Mouse (Mus musculus): Measurements from ENCODE around the gene Elf2. TPM values are rescaled to one million over a fixed set of nuclear protein-coding genes. Genes with fewer than 3 reads are reported as not detected.

Elf2 gene
- 20.0 and 24.1 TPM in 2 replicates for polyA plus RNA-seq (2012; ENCODE audit: insufficient read depth, insufficient read length, missing spikeins)

- Histone ChIP-seq H3K4me3 (ENCODE audit: insufficient read depth, low read depth, low read length) (peak within 1 kb of the TSS; percentile 100), H3K27ac (replicated peaks; ENCODE audit: low read depth, low read length) (peak within 1 kb of the TSS; percentile 92), H3K4me1 (ENCODE audit: control insufficient read depth, insufficient read depth, insufficient read length, low read length) (peaks cover under 1% of the 10 kb centered on the region; the same call in 1 of the 2 replicates)
Measured at GRCm38 (mm10) chr3:51340552-51341267, at the start of gene Elf2. Gene Elf2, minus strand, starts transcription at chr3:51340663.

GRCm38 (mm10) chr3:51388904-51389303 is 48.4 kb upstream of the Elf2 start:
- Histone ChIP-seq H3K4me1 (ENCODE audit: control insufficient read depth, insufficient read depth, insufficient read length, low read length) (no peaks in the 10 kb centered on the region), H3K27ac (replicated peaks; ENCODE audit: low read depth, low read length) (no peak overlapping the region), H3K4me3 (ENCODE audit: insufficient read depth, low read depth, low read length) (no peak overlapping the region)

GRCm38 (mm10) chr3:51387868-51388381 is 47.5 kb upstream of the Elf2 start:
- Histone ChIP-seq H3K4me1 (ENCODE audit: control insufficient read depth, insufficient read depth, insufficient read length, low read length) (no peaks in the 10 kb centered on the region), H3K4me3 (ENCODE audit: insufficient read depth, low read depth, low read length) (no peak overlapping the region), H3K27ac (replicated peaks; ENCODE audit: low read depth, low read length) (no peak overlapping the region)

DNA sequence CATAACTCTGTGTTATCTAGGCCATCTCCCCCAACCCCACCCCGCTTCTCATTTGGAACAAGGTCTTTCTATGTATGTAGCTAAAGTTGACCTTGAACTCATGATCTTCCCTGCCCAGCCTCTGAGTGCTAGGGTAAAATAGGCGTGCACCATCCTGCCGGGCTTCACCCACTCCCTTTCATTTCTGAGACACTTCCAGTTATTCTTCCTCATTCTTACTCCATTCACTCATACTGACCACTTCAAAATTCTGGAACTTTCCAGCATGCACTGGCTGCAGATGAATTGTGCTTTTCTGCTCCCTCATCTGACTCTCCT is 46.6 kb upstream of the Elf2 start:
- Histone ChIP-seq H3K4me1 (ENCODE audit: control insufficient read depth, insufficient read depth, insufficient read length, low read length) (no peaks in the 10 kb centered on the region), H3K4me3 (ENCODE audit: insufficient read depth, low read depth, low read length) (no peak overlapping the region), H3K27ac (replicated peaks; ENCODE audit: low read depth, low read length) (no peak overlapping the region)

DNA sequence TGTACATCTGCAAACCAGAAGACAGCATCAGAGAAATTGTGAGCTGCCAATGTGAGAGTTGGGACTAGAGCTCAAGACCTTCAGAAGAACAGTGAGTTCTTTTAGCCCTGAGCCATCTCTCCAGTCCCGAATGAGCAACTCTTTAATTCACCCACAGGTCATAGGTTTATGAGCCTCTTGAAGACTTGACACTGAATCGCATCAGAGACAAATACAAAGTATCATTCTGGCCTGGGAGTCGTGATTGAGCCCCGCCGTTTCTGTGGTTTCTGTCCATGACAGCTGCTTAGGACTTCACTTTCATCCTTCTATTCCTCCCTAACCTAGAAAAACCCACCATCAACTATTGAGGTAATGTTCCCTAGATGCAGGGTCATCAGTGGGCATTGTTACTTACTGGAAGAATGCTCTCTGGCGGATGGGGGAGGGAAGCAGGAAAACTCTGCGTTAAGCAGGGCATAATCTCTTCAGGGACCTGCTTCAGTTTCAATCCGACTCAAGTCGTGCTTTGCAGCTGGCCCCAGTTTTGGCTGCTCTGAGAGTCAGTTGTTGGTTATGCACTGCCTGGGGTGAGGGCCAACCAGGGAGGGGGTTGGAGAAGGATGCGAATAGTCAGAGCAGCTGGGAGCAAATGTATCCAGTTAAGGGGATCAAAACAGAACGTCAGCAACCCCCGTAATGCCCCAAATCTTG is 46.1 kb upstream of the Elf2 start:
- Histone ChIP-seq H3K4me1 (ENCODE audit: control insufficient read depth, insufficient read depth, insufficient read length, low read length) (no peaks in the 10 kb centered on the region), H3K27ac (replicated peaks; ENCODE audit: low read depth, low read length) (no peak overlapping the region), H3K4me3 (ENCODE audit: insufficient read depth, low read depth, low read length) (no peak overlapping the region)

- Histone ChIP-seq H3K4me3 (ENCODE audit: insufficient read depth, low read depth, low read length) (no peak overlapping the region), H3K27ac (replicated peaks; ENCODE audit: low read depth, low read length) (no peak overlapping the region), H3K4me1 (ENCODE audit: control insufficient read depth, insufficient read depth, insufficient read length, low read length) (no peaks in the 10 kb centered on the region)
Measured at GRCm38 (mm10) chr3:51383409-51383808, 42.9 kb upstream of the Elf2 start.

DNA sequence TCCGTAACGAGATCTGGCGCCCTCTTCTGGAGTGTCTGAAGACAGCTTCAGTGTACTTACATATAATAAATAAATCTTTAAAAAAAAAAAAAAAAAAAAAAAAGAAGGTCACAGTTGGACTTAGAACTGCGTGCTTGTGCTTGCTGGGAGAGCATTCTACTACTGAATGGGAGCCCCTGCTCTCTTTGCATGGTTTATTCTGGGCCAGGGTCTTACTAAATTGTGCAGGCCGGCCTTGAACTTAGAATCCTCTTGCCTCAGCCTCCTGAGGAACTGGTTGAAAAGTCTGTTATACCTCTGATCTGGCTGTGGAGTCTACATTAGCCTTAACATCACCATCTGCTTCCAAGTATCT is 40.2 kb upstream of the Elf2 start:
- H3K27ac ChIP-seq (replicated peaks; ENCODE audit: low read depth, low read length) = no peak overlapping the region
- no peaks in the 10 kb centered on the region for H3K4me1 ChIP-seq (ENCODE audit: control insufficient read depth, insufficient read depth, insufficient read length, low read length)
- no peak overlapping the region for H3K4me3 ChIP-seq (ENCODE audit: insufficient read depth, low read depth, low read length)

DNA sequence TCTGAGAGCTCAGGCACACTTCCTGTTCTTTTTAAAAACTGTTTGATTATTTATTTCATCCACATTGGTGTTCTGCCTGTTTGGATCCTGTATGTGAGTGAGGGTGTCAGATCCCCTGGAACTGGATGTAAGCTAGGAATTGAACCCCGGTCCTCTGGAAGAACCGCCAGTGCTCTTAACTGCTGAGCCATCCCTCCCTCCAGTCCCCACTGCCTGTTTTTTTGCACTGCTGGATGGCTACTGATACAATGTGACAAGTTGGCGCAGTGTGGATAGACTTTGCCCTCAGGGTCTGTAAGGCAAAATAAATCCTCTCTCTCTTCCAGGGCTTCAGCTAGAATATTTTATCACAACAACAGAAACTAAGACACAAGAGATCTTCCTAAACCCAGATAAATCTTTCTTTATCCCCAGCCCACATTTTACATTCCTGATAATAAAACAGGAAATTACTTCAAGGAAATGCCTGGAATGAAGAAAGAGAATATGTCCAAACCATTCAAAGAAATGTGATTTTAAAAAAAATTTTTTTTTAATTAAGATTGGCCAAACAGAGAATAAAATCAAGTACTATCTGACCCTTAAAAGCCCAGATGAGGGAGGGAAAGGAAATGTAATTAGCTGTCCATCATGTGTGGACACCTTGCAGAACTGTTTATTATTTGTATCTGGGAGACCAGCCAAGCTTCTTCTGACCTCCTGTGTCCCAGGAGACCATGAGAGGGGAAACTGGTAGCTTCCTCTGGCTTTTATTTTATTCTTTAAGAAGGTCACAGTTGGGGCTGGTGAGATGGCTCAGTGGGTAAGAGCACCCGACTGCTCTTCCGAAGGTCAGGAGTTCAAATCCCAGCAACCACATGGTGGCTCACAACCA is 39.6 kb upstream of the Elf2 start:
- H3K27ac ChIP-seq (replicated peaks; ENCODE audit: low read depth, low read length) = peak overlapping the region; percentile 48; the same call in 1 of the 2 replicates
- H3K4me3 ChIP-seq (ENCODE audit: insufficient read depth, low read depth, low read length) = no peak overlapping the region
- H3K4me1 ChIP-seq (ENCODE audit: control insufficient read depth, insufficient read depth, insufficient read length, low read length) = no peaks in the 10 kb centered on the region

DNA sequence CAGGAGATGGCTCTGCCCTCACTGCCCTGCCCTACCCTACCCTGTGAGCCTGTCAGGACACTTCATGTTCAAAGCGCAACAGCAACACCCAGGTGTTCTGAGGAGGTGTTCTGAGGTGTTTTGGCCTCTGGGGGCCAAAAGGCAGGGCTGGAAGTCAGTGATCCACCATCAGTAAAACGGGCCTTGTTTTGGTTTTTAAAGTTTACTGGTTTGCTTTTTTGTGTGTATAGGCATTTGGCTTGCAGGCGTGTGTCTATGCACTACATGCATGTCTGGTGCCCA is 38.1 kb upstream of the Elf2 start:
- H3K27ac ChIP-seq (replicated peaks; ENCODE audit: low read depth, low read length) = 0 out of 2 replicates have a peak overlapping the region, but pooled peaks have one; percentile 12
- H3K4me3 ChIP-seq (ENCODE audit: insufficient read depth, low read depth, low read length) = peak overlapping the region; percentile 55
- no peaks in the 10 kb centered on the region for H3K4me1 ChIP-seq (ENCODE audit: control insufficient read depth, insufficient read depth, insufficient read length, low read length)

GRCm38 (mm10) chr3:51377878-51378664 is 37.6 kb upstream of the Elf2 start:
- H3K27ac ChIP-seq (replicated peaks; ENCODE audit: low read depth, low read length) = 0 out of 2 replicates have a peak overlapping the region, but pooled peaks have one; percentile 12
- H3K4me3 ChIP-seq (ENCODE audit: insufficient read depth, low read depth, low read length) = peak overlapping the region; percentile 55
- H3K4me1 ChIP-seq (ENCODE audit: control insufficient read depth, insufficient read depth, insufficient read length, low read length) = no peaks in the 10 kb centered on the region

DNA sequence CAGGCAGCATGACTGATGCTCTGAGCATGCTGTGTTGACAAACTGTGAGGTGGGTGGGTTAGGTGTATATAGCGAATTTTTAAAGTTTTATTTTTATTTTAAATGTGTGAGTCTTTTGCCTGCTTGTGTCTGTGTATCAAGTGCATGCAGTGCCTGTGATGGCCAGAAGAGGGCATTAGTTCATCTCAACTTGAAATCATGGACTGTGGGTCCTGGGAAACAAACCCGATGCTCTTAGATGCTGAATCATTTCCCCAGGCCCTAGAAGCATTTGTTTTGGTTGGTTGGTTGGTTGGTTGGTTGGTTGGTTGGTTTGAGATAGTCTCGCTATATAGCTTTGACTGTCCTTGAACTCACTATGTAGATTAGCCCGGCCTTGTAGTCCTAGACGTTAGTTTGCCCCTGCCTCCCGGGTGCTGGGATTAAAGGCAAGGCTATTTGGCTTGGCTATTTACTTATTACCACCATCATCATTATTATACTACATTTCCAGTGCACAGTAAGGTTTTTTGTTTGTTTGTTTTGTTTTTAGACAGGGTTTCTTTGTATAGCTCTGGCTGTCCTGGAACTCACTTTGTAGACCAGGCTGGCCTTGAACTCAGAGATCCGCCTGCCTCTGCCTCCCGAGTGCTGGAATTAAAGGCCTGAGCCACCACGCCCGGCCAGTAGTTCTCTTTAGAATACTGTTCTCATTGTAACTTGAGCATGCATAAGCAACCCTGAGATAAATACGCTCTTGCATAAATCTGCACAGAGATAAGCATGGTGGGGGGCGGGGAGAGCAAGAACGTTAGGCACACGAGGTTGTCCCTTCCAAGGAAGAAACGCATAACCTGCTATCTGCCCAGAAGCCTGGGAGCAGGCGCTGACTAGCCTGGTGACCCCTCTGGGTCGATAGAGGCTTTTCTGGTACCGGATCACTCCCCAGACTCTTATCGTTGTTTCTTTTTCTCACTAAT is 35.1 kb upstream of the Elf2 start:
- H3K4me1 ChIP-seq (ENCODE audit: control insufficient read depth, insufficient read depth, insufficient read length, low read length) = peaks cover 3% of the 10 kb centered on the region; the same call in 1 of the 2 replicates
- no peak overlapping the region for H3K4me3 ChIP-seq (ENCODE audit: insufficient read depth, low read depth, low read length)
- no peak overlapping the region for H3K27ac ChIP-seq (replicated peaks; ENCODE audit: low read depth, low read length)

DNA sequence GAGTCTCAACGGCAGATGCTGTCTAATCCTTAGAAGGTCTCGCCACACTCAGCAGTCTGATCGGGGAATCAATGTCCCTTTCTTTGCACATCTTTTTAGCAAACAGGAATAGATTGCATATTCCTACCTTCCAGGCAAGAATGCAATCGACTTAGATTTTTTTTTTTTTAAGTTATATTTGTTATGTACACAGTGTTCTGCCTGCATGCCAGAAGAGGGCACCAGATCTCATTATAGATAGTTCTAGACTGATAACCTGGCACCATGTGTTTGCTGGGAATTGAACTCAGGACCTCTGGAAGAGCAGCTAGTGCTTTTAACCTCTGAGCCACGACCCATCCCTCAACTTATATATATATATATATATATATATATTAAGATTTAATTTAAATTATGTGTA is 33.1 kb upstream of the Elf2 start:
- Histone ChIP-seq H3K27ac (replicated peaks; ENCODE audit: low read depth, low read length) (no peak overlapping the region), H3K4me3 (ENCODE audit: insufficient read depth, low read depth, low read length) (no peak overlapping the region), H3K4me1 (ENCODE audit: control insufficient read depth, insufficient read depth, insufficient read length, low read length) (peaks cover 3% of the 10 kb centered on the region; the same call in 1 of the 2 replicates)

DNA sequence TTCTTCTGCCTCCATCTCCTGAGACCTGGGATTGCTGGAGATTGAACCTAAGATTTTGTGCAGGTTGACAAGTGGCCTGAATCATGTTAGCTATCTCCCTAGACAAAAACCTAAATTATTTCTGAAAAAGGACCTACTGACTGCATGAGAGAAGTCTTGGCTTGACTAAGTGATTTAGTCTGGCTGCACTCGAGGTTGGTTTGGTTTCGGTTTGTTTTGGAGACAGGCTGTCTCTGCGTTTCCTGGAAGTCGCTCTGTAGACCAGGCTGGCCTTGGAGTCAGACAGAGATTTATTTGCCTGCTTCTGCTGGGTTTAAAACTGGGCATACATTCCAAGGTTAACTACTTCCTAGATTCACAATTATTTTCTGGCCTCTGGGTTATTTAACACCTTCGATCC is 32.4 kb upstream of the Elf2 start:
- Histone ChIP-seq H3K27ac (replicated peaks; ENCODE audit: low read depth, low read length) (peak overlapping the region; percentile 50), H3K4me3 (ENCODE audit: insufficient read depth, low read depth, low read length) (peak overlapping the region; percentile 33; the same call in 1 of the 2 replicates), H3K4me1 (ENCODE audit: control insufficient read depth, insufficient read depth, insufficient read length, low read length) (peaks cover 3% of the 10 kb centered on the region; the same call in 1 of the 2 replicates)

- no peak overlapping the region for H3K4me3 ChIP-seq (ENCODE audit: insufficient read depth, low read depth, low read length)
- no peak overlapping the region for H3K27ac ChIP-seq (replicated peaks; ENCODE audit: low read depth, low read length)
- H3K4me1 ChIP-seq (ENCODE audit: control insufficient read depth, insufficient read depth, insufficient read length, low read length) = peaks cover 3% of the 10 kb centered on the region; the same call in 1 of the 2 replicates
Measured at GRCm38 (mm10) chr3:51371826-51372225, 31.4 kb upstream of the Elf2 start.
